Mouse (Mus musculus) heart, postnatal 25 days (tissue): Measurements from ENCODE around the gene Nid2. TPM values are rescaled to one million over a fixed set of nuclear protein-coding genes. Genes with fewer than 3 reads are reported as not detected.

ENCODE experiments used
- DNase-seq: peaks from one replicate; pipeline ENCODE4 v3.0.0; 2022; ENCODE audit warnings: low spot score
- intact Hi-C: fragments of 180-260 bp; cut with DNase I; formaldehyde crosslinking; loops from one replicate; pipeline ENCODE4 v1.15.1; 2025
- total RNA-seq, 2 experiments: library from RNA; stranded (reverse); gene quantifications; 2 replicates each; pipeline ENCODE4 v1.2.3; 2021

The Nid2 gene
- total RNA-seq, 2 experiments from 2014 or later, result 46.4 to 53.2 TPM

- no peak for DNase-seq
- intact Hi-C loops, result no loop called here
Observed at GRCm38 (mm10) chr14:19739416-19740146, 11.5 kb upstream of the Nid2 start.

- DNase-seq, result no peak
- intact Hi-C loops, result no loop called here
Observed at GRCm38 (mm10) chr14:19740147-19740738, 10.8 kb upstream of the Nid2 start.

GRCm38 (mm10) chr14:19744876-19745275 lies 6.2 kb upstream of the Nid2 start:
- no peak for DNase-seq
- intact Hi-C loops, result no loop called here

- intact Hi-C loops, result no loop called here
- no peak for DNase-seq
Observed at GRCm38 (mm10) chr14:19746232-19746631, 4.8 kb upstream of the Nid2 start.

- intact Hi-C loops, result no loop called here
- DNase-seq, result no peak
Observed at GRCm38 (mm10) chr14:19746731-19747130, 4.3 kb upstream of the Nid2 start.

GRCm38 (mm10) chr14:19749743-19750142 lies 1.3 kb upstream of the Nid2 start:
- DNase-seq, result no peak
- intact Hi-C loops, result loop anchor here (2.0 to 5.0 kb wide), 2 partner anchors 43 to 58 kb away; no protein-coding TSS in a partner anchor

- DNase-seq, result no peak
- intact Hi-C loops, result loop anchor here (2.0 to 5.0 kb wide), 2 partner anchors 44 to 57 kb away; no protein-coding TSS in a partner anchor
Observed at GRCm38 (mm10) chr14:19750411-19751024, 547 bp upstream of the Nid2 start.

- intact Hi-C loops, result loop anchor here (2.0 to 5.0 kb wide), 2 partner anchors 19 to 55 kb away; no protein-coding TSS in a partner anchor
- no peak for DNase-seq
Observed at GRCm38 (mm10) chr14:19752276-19752675, 1.2 kb downstream of the Nid2 start.

GRCm38 (mm10) chr14:19759277-19760193 lies 8.5 kb downstream of the Nid2 start:
- no peak for DNase-seq
- intact Hi-C loops, result no loop called here

GRCm38 (mm10) chr14:19760721-19761120 lies 9.7 kb downstream of the Nid2 start:
- DNase-seq, result no peak
- intact Hi-C loops, result no loop called here

GRCm38 (mm10) chr14:19762014-19762413 lies 10.9 kb downstream of the Nid2 start:
- DNase-seq, result no peak
- intact Hi-C loops, result no loop called here

- intact Hi-C loops, result no loop called here
- no peak for DNase-seq
Observed at GRCm38 (mm10) chr14:19763527-19763926, 12.5 kb downstream of the Nid2 start.

- intact Hi-C loops, result no loop called here
- no peak for DNase-seq
Observed at GRCm38 (mm10) chr14:19764331-19764730, 13.3 kb downstream of the Nid2 start.

- intact Hi-C loops, result no loop called here
- no peak for DNase-seq
Observed at GRCm38 (mm10) chr14:19765539-19766379, 14.7 kb downstream of the Nid2 start.

GRCm38 (mm10) chr14:19766380-19766649 lies 15.2 kb downstream of the Nid2 start:
- DNase-seq, result no peak
- intact Hi-C loops, result no loop called here

- intact Hi-C loops, result no loop called here
- no peak for DNase-seq
Observed at GRCm38 (mm10) chr14:19768648-19769047, 17.6 kb downstream of the Nid2 start.

- no peak for DNase-seq
- intact Hi-C loops, result loop anchor here (2.0 kb wide), 1 partner anchor 17 kb away; no protein-coding TSS in a partner anchor
Observed at GRCm38 (mm10) chr14:19769441-19770200, 18.6 kb downstream of the Nid2 start.

GRCm38 (mm10) chr14:19771173-19771572 lies 20.1 kb downstream of the Nid2 start:
- no peak for DNase-seq
- intact Hi-C loops, result loop anchor here (2.0 kb wide), 1 partner anchor 18 kb away; no protein-coding TSS in a partner anchor
